Mouse (Mus musculus) urinary bladder, postnatal 25 days (tissue): Measurements from ENCODE around the gene Chst8.
A peak's percentile ranks its signal among the peaks of the same experiment; 100 is the strongest.

Experiments
- DNase-seq: peaks from one replicate; pipeline ENCODE4 v3.0.0; 2022; ENCODE audit warnings: low spot score

Gene Chst8

GRCm38 (mm10) chr7:34630211-34631085 lies 182.1 kb downstream of the Chst8 start:
- DNase-seq: peak; percentile 77

- peak; percentile 19 for DNase-seq
Observed at GRCm38 (mm10) chr7:34629702-34630210, 182.8 kb downstream of the Chst8 start.
